Mouse (Mus musculus): ENCODE results near the gene Nhlrc4. TPM values are rescaled to one million over a fixed set of nuclear protein-coding genes. Genes with fewer than 3 reads are reported as not detected.

Gene Nhlrc4
- polyA plus RNA-seq, 1 experiment from 2014 or later = not detected

GRCm38 (mm10) chr17:25919786-25920642 is 24.7 kb downstream of the Nhlrc4 start:
- peak overlapping the region; percentile 98 for H3K4me2 ChIP-seq
- H3K4me3 ChIP-seq = peak overlapping the region; percentile 98
- peaks cover 34% of the 10 kb centered on the region for H3K4me1 ChIP-seq
- H3K9ac ChIP-seq = peak overlapping the region; percentile 94
- peak; percentile 90 for ATAC-seq (ENCODE audit: extremely low read depth, insufficient number of reproducible peaks, low FRiP score, low TSS enrichment)
- WGBS = under 1% methylated on average over 39 of the region's 40 CpGs
- H3K9me3 ChIP-seq = no peaks in the 10 kb centered on the region
- H3K36me3 ChIP-seq = peaks cover 18% of the 10 kb centered on the region
- no peaks in the 10 kb centered on the region for H3K27me3 ChIP-seq (replicated peaks)
- H3K27ac ChIP-seq (replicated peaks) = peak overlapping the region; percentile 97

- Histone ChIP-seq H3K27ac (replicated peaks) (peak within 1 kb of the TSS; percentile 97), H3K4me1 (peaks cover 42% of the 10 kb centered on the region), H3K4me2 (peak within 1 kb of the TSS; percentile 98), H3K27me3 (replicated peaks) (no peaks in the 10 kb centered on the region), H3K36me3 (peaks cover 20% of the 10 kb centered on the region), H3K9me3 (no peaks in the 10 kb centered on the region), H3K4me3 (peak within 1 kb of the TSS; percentile 98), H3K9ac (peak within 1 kb of the TSS; percentile 94)
- 0 out of 2 replicates have a peak, but pooled peaks have one; percentile 0 for ATAC-seq (ENCODE audit: extremely low read depth, insufficient number of reproducible peaks, low FRiP score, low TSS enrichment)
- WGBS = under 1% methylated on average over 69 of the region's 78 CpGs
Observed at GRCm38 (mm10) chr17:25919144-25919785, 25.5 kb downstream of the Nhlrc4 start, which contains the start of gene Rab40c. Gene Rab40c (minus strand): TSS chr17:25919727.

GRCm38 (mm10) chr17:25918037-25918750 is 26.6 kb downstream of the Nhlrc4 start:
- Histone ChIP-seq H3K4me3 (peak overlapping the region; percentile 98), H3K27me3 (replicated peaks) (no peaks in the 10 kb centered on the region), H3K4me1 (peaks cover 52% of the 10 kb centered on the region), H3K27ac (replicated peaks) (no peak overlapping the region), H3K4me2 (peak overlapping the region; percentile 98), H3K9ac (peak overlapping the region; percentile 94), H3K36me3 (peaks cover 20% of the 10 kb centered on the region), H3K9me3 (no peaks in the 10 kb centered on the region)
- no peak for ATAC-seq (ENCODE audit: extremely low read depth, insufficient number of reproducible peaks, low FRiP score, low TSS enrichment)
- 66% methylated on average over 9 of the region's 9 CpGs for WGBS

- no peaks in the 10 kb centered on the region for H3K27me3 ChIP-seq (replicated peaks)
- H3K4me3 ChIP-seq = no peak overlapping the region
- peaks cover 56% of the 10 kb centered on the region for H3K4me1 ChIP-seq
- H3K9ac ChIP-seq = peak overlapping the region; percentile 94; the same call in 1 of the 2 replicates
- 75% methylated on average over 8 of the region's 8 CpGs for WGBS
- no peak for ATAC-seq (ENCODE audit: extremely low read depth, insufficient number of reproducible peaks, low FRiP score, low TSS enrichment)
- H3K4me2 ChIP-seq = no peak overlapping the region
- H3K36me3 ChIP-seq = peaks cover 20% of the 10 kb centered on the region
- H3K27ac ChIP-seq (replicated peaks) = no peak overlapping the region
- H3K9me3 ChIP-seq = no peaks in the 10 kb centered on the region
Observed at GRCm38 (mm10) chr17:25916931-25917647, 27.7 kb downstream of the Nhlrc4 start.

GRCm38 (mm10) chr17:25914295-25914694 is 30.5 kb downstream of the Nhlrc4 start:
- no peak for ATAC-seq (ENCODE audit: extremely low read depth, insufficient number of reproducible peaks, low FRiP score, low TSS enrichment)
- WGBS = 55% methylated on average over 4 of the region's 4 CpGs

GRCm38 (mm10) chr17:25913877-25914275 is 30.9 kb downstream of the Nhlrc4 start:
- 30% methylated on average over 1 of the region's 1 CpGs for WGBS
- peak overlapping the region; percentile 35 for H3K4me2 ChIP-seq

More at GRCm38 (mm10) chr17:25914295-25914694, 30.5 kb downstream of the Nhlrc4 start:
- Histone ChIP-seq H3K4me1 (peaks cover 49% of the 10 kb centered on the region), H3K4me3 (no peak overlapping the region), H3K4me2 (peak overlapping the region; percentile 35; the same call in 1 of the 2 replicates), H3K27ac (replicated peaks) (peak overlapping the region; percentile 70), H3K36me3 (peaks cover 20% of the 10 kb centered on the region), H3K9me3 (no peaks in the 10 kb centered on the region), H3K27me3 (replicated peaks) (no peaks in the 10 kb centered on the region), H3K9ac (peak overlapping the region; percentile 24; the same call in 1 of the 2 replicates)

GRCm38 (mm10) chr17:25913186-25913876 is 31.4 kb downstream of the Nhlrc4 start:
- peaks cover 20% of the 10 kb centered on the region for H3K36me3 ChIP-seq
- peak overlapping the region; percentile 35 for H3K4me2 ChIP-seq
- no peak for ATAC-seq (ENCODE audit: extremely low read depth, insufficient number of reproducible peaks, low FRiP score, low TSS enrichment)
- H3K27me3 ChIP-seq (replicated peaks) = no peaks in the 10 kb centered on the region
- H3K4me3 ChIP-seq = no peak overlapping the region
- 62% methylated on average over 14 of the region's 14 CpGs for WGBS
- H3K27ac ChIP-seq (replicated peaks) = peak overlapping the region; percentile 70
- H3K9ac ChIP-seq = peak overlapping the region; percentile 24
- peaks cover 43% of the 10 kb centered on the region for H3K4me1 ChIP-seq
- H3K9me3 ChIP-seq = no peaks in the 10 kb centered on the region

More at GRCm38 (mm10) chr17:25913877-25914275, 30.9 kb downstream of the Nhlrc4 start:
- no peaks in the 10 kb centered on the region for H3K9me3 ChIP-seq
- ATAC-seq (ENCODE audit: extremely low read depth, insufficient number of reproducible peaks, low FRiP score, low TSS enrichment) = no peak
- H3K4me1 ChIP-seq = peaks cover 48% of the 10 kb centered on the region
- H3K36me3 ChIP-seq = peaks cover 20% of the 10 kb centered on the region
- H3K4me3 ChIP-seq = no peak overlapping the region
- no peaks in the 10 kb centered on the region for H3K27me3 ChIP-seq (replicated peaks)
- H3K27ac ChIP-seq (replicated peaks) = peak overlapping the region; percentile 70
- H3K9ac ChIP-seq = peak overlapping the region; percentile 24

- H3K4me2 ChIP-seq = no peak overlapping the region
- H3K9ac ChIP-seq = no peak overlapping the region
- H3K9me3 ChIP-seq = no peaks in the 10 kb centered on the region
- H3K36me3 ChIP-seq = peaks cover 8% of the 10 kb centered on the region
- peaks cover 29% of the 10 kb centered on the region for H3K4me1 ChIP-seq
- H3K4me3 ChIP-seq = no peak overlapping the region
- H3K27me3 ChIP-seq (replicated peaks) = no peaks in the 10 kb centered on the region
- 84% methylated on average over 4 of the region's 4 CpGs for WGBS
- ATAC-seq (ENCODE audit: extremely low read depth, insufficient number of reproducible peaks, low FRiP score, low TSS enrichment) = no peak
- no peak overlapping the region for H3K27ac ChIP-seq (replicated peaks)
Observed at GRCm38 (mm10) chr17:25911816-25912215, 32.9 kb downstream of the Nhlrc4 start.

GRCm38 (mm10) chr17:25907640-25908039 is 37.1 kb downstream of the Nhlrc4 start:
- H3K4me1 ChIP-seq = 0 out of 2 replicates have a peak, but pooled peaks cover 2% of the 10 kb centered on the region
- no peak overlapping the region for H3K4me3 ChIP-seq
- H3K9ac ChIP-seq = no peak overlapping the region
- no peaks in the 10 kb centered on the region for H3K27me3 ChIP-seq (replicated peaks)
- no peak for ATAC-seq (ENCODE audit: extremely low read depth, insufficient number of reproducible peaks, low FRiP score, low TSS enrichment)
- H3K27ac ChIP-seq (replicated peaks) = no peak overlapping the region
- H3K9me3 ChIP-seq = no peaks in the 10 kb centered on the region
- peaks cover 3% of the 10 kb centered on the region; the same call in 1 of the 2 replicates for H3K36me3 ChIP-seq
- 90% methylated on average over 2 of the region's 2 CpGs for WGBS
- no peak overlapping the region for H3K4me2 ChIP-seq

- H3K4me2 ChIP-seq = no peak overlapping the region
Observed at GRCm38 (mm10) chr17:25903061-25903460, 41.7 kb downstream of the Nhlrc4 start.

More at GRCm38 (mm10) chr17:25903061-25903460, 41.7 kb downstream of the Nhlrc4 start:
- Histone ChIP-seq H3K4me3 (no peak overlapping the region), H3K27ac (replicated peaks) (no peak overlapping the region), H3K4me1 (no peaks in the 10 kb centered on the region), H3K9ac (no peak overlapping the region), H3K27me3 (replicated peaks) (no peaks in the 10 kb centered on the region), H3K9me3 (no peaks in the 10 kb centered on the region), H3K36me3 (peaks cover 22% of the 10 kb centered on the region)
- ATAC-seq (ENCODE audit: extremely low read depth, insufficient number of reproducible peaks, low FRiP score, low TSS enrichment) = no peak
- WGBS = 86% methylated on average over 3 of the region's 3 CpGs
